ENCODE assay signal across 8 mouse cellular contexts in genomic region chr1:73363549-73364299, GRCm38 (mm10).
DNase-seq lines count a peak whose midpoint lies in the region; ATAC-seq lines count a peak whose summit lies in the region.

No protein-coding gene starts in this region.

- H3K36me3 ChIP-seq in embryonic facial prominence, embryonic 11.5 days (replicated peaks; ENCODE audit: control insufficient read depth, insufficient read depth, low read depth, low read length): no peaks in the 10 kb centered on the region
- H3K36me3 ChIP-seq in heart, embryonic 14.5 days (ENCODE audit: control insufficient read depth, insufficient read depth, low read length): no peaks in the 10 kb centered on the region
- no peaks in the 10 kb centered on the region for H3K36me3 ChIP-seq in kidney, embryonic 16.5 days (ENCODE audit: insufficient read depth, low read length)
- H3K36me3 ChIP-seq in midbrain, embryonic 13.5 days: no peaks in the 10 kb centered on the region

- no peaks in the 10 kb centered on the region for H3K9me3 ChIP-seq in embryonic facial prominence, embryonic 11.5 days (replicated peaks; ENCODE audit: control insufficient read depth, low read length)
- no peaks in the 10 kb centered on the region for H3K9me3 ChIP-seq in heart, embryonic 14.5 days (ENCODE audit: control insufficient read depth, low read length)
- H3K9me3 ChIP-seq in kidney, embryonic 16.5 days (ENCODE audit: low read length): no peaks in the 10 kb centered on the region
- no peaks in the 10 kb centered on the region for H3K9me3 ChIP-seq in midbrain, embryonic 13.5 days

- no peak overlapping the region for H3K4me2 ChIP-seq in embryonic facial prominence, embryonic 11.5 days (ENCODE audit: low read depth, low read length)
- H3K4me2 ChIP-seq in heart, embryonic 14.5 days (ENCODE audit: low read length): peak overlapping the region; percentile 51
- peak overlapping the region; percentile 25 for H3K4me2 ChIP-seq in kidney, embryonic 16.5 days (replicated peaks; ENCODE audit: low read depth, low read length)
- H3K4me2 ChIP-seq in midbrain, embryonic 13.5 days (replicated peaks): peak overlapping the region; percentile 38

- peak overlapping the region; percentile 75 for H3K27ac ChIP-seq in embryonic facial prominence, embryonic 11.5 days (replicated peaks; ENCODE audit: low read depth, low read length)
- H3K27ac ChIP-seq in heart, embryonic 14.5 days (replicated peaks in 1 of 2; ENCODE audit: control insufficient read depth in 1 of 2, insufficient read depth in 1 of 2, low read depth in 2 of 2, low read length in 2 of 2): peak overlapping the region; percentile 85 to 98
- peak overlapping the region; percentile 92 for H3K27ac ChIP-seq in kidney, embryonic 16.5 days (ENCODE audit: low read length)
- H3K27ac ChIP-seq in midbrain, embryonic 13.5 days: peak overlapping the region; percentile 17

- no peaks in the 10 kb centered on the region for H3K4me1 ChIP-seq in embryonic facial prominence, embryonic 11.5 days (ENCODE audit: control insufficient read depth, insufficient read depth, low read length)
- H3K4me1 ChIP-seq in heart, embryonic 14.5 days (ENCODE audit: control insufficient read depth in 2 of 2, insufficient read depth in 2 of 2, low read length in 2 of 2): peaks cover 40 to 70% of the 10 kb centered on the region in 2 experiments
- peaks cover 65% of the 10 kb centered on the region for H3K4me1 ChIP-seq in kidney, embryonic 16.5 days (ENCODE audit: insufficient read depth, low read length)
- peaks cover 33% of the 10 kb centered on the region for H3K4me1 ChIP-seq in midbrain, embryonic 13.5 days (replicated peaks)

- H3K4me3 ChIP-seq in embryonic facial prominence, embryonic 11.5 days (ENCODE audit: low read depth, low read length): no peak overlapping the region
- peak overlapping the region in 1 of 2 experiments; percentile 1; a peak in 1 of 4 replicates for H3K4me3 ChIP-seq in heart, embryonic 14.5 days (ENCODE audit: control insufficient read depth in 1 of 2, insufficient read depth in 1 of 2, low read depth in 1 of 2, low read length in 2 of 2)
- H3K4me3 ChIP-seq in kidney, embryonic 16.5 days (ENCODE audit: low read length): no peak overlapping the region
- no peak overlapping the region for H3K4me3 ChIP-seq in midbrain, embryonic 13.5 days (replicated peaks)

- WGBS in embryonic facial prominence, embryonic 11.5 days: 2% methylated on average over 7 of the region's 7 CpGs
- 3% methylated on average over 7 of the region's 7 CpGs for WGBS in heart, embryonic 14.5 days
- 5% methylated on average over 7 of the region's 7 CpGs for WGBS in kidney, embryonic 16.5 days
- 6% methylated on average over 7 of the region's 7 CpGs for WGBS in midbrain, embryonic 13.5 days

- H3K9ac ChIP-seq in embryonic facial prominence, embryonic 11.5 days (replicated peaks; ENCODE audit: low read length): no peak overlapping the region; the same call in 1 of the 2 replicates
- H3K9ac ChIP-seq in heart, embryonic 14.5 days (ENCODE audit: low read length): peak overlapping the region; percentile 6
- H3K9ac ChIP-seq in kidney, embryonic 16.5 days (replicated peaks; ENCODE audit: low read length): peak overlapping the region; percentile 52
- no peak overlapping the region; the same call in 1 of the 2 replicates for H3K9ac ChIP-seq in midbrain, embryonic 13.5 days (replicated peaks)

- peak; percentile 74 for ATAC-seq in embryonic facial prominence, embryonic 11.5 days (replicated peaks; ENCODE audit: insufficient number of reproducible peaks, low FRiP score, low TSS enrichment, low read depth)
- ATAC-seq in heart, embryonic 14.5 days (ENCODE audit: insufficient number of reproducible peaks, insufficient read depth, low FRiP score, low read depth): peak; percentile 60
- peak; percentile 94 for ATAC-seq in kidney, embryonic 16.5 days (ENCODE audit: low FRiP score, low TSS enrichment)
- ATAC-seq in midbrain, embryonic 13.5 days: peak; percentile 88

- DNase-seq in frontal cortex, postnatal 36 days (ENCODE audit: low spot score in 2 of 2): peak; percentile 13 to 17
- no peak for DNase-seq in frontal cortex, postnatal 25 days (ENCODE audit: low spot score in 2 of 2)
- peak; percentile 84 for DNase-seq in embryonic facial prominence, embryonic 11.5 days (ENCODE audit: low spot score)
- peak; percentile 15 for DNase-seq in testis, postnatal 14 days (ENCODE audit: low spot score)
- DNase-seq in cerebellum, adult 9-11 months: no peak

- no peaks in the 10 kb centered on the region for H3K27me3 ChIP-seq in embryonic facial prominence, embryonic 11.5 days (ENCODE audit: control insufficient read depth, insufficient read depth, low read length)
- H3K27me3 ChIP-seq in heart, embryonic 14.5 days (ENCODE audit: control insufficient read depth, insufficient read depth, low read length): no peaks in the 10 kb centered on the region
- no peaks in the 10 kb centered on the region for H3K27me3 ChIP-seq in kidney, embryonic 16.5 days (ENCODE audit: insufficient read depth, low read length)
- H3K27me3 ChIP-seq in midbrain, embryonic 13.5 days: no peaks in the 10 kb centered on the region

Comparison
In these comparisons a context has a peak if more than half of its experiments do, and no peak if none do; other contexts are left out.
1. DNase-seq: peak in frontal cortex, postnatal 36 days (2 of 2), embryonic facial prominence, embryonic 11.5 days (single experiment) and testis, postnatal 14 days (single experiment); none in frontal cortex, postnatal 25 days (0 of 2) and cerebellum, adult 9-11 months (single experiment).
2. H3K27ac ChIP-seq: peak in every context shown above with its lines; median percentile 92 in kidney, embryonic 16.5 days; 92 in heart, embryonic 14.5 days; 75 in embryonic facial prominence, embryonic 11.5 days; 17 in midbrain, embryonic 13.5 days.
3. H3K9ac ChIP-seq: peak in heart, embryonic 14.5 days (single experiment) and kidney, embryonic 16.5 days (single experiment); none in embryonic facial prominence, embryonic 11.5 days (single experiment) and midbrain, embryonic 13.5 days (single experiment).
4. Peak in every context shown above with its lines, with median percentiles within 50 percentile points of each other: ATAC-seq.